Mouse (Mus musculus): ENCODE results near the gene Atp8b4.

- TF ChIP-seq CTCF (IDR thresholded peaks at IDR 0.05) (no peak), EP300 (IDR thresholded peaks at IDR 0.05) (no peak)
These were observed 32.7 kb downstream of the Atp8b4 start for GRCm38 (mm10) chr2:126467790-126468189.
